Mouse (Mus musculus) lung, adult 10 weeks (tissue): ENCODE measurements around the gene Gm13695. TPM values are rescaled to one million over a fixed set of nuclear protein-coding genes. Genes with fewer than 3 reads are reported as not detected.

ENCODE experiments used
- polyA plus RNA-seq: library from polyadenylated mRNA; stranded (reverse); fragments of 350-450 nt; fragmentation: Illumina TruSeq; extraction: RNeasy Lipid Tissue Mini Kit (QIAGEN cat#74804); gene quantifications from one replicate; pipeline ENCODE4 v1.2.3, GENCODE M21; 2014; ENCODE audit warnings: low read depth, low replicate concordance; ENCODE audit not compliant: insufficient read depth

The Gm13695 gene
- polyA plus RNA-seq = not detected

GRCm38 (mm10) chr2:83967013-83967412 is at the start of gene Gm13695:
Gene Gm13695, plus strand, starts transcription at chr2:83967313.

DNA sequence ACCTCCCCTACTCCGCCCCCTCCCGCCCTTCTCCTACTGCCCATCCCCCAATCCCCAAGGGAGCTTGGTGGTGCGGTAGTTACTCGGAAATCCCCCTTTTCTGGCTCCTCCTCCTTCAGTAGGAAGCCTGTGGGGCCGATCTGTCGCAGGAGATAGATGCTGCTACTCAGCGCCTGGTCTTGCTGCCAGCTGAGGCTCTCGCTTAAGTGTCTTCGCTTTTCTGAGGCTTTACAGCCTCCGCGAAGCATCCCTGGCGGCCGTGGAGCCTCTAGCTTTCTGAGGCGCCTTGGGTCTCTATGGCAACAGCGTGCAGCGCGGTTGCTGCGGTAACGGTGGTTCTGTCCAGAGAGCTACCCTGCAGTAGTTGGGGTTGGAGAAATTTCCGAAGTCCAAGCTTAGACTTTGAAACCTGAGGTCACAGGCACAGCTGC is 26.2 kb upstream of the Gm13695 start, which contains the start of gene Zswim2:
Gene Zswim2 (minus strand): TSS at position 298 of the 431 bp plus-strand sequence.

DNA sequence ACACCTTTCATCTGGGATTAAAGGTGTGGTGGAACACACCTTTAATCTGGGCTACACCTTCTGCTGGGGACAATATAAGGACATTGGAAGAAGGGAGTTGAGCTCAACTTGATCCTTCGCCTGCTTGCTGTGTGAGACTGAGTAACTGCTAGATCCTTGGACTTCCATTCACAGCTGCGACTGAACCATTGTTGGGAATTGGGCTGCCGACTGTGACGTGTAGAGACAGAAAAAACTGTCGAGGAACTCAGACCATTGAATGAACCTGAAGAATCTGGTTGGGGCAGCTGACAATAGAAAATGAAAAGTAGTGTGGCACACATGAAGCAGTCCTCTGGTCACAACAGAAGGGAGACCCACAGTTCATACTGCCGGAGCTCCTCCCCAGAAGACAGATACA is 11.7 kb upstream of the Gm13695 start, which contains the start of gene Gm13698:
Gene Gm13698 (plus strand): TSS at position 301 of the 400 bp plus-strand sequence.

GRCm38 (mm10) chr2:83961203-83961602 is 5.9 kb upstream of the Gm13695 start, which contains the start of gene Gm13693:
Gene Gm13693, plus strand, starts transcription at chr2:83961503.

DNA sequence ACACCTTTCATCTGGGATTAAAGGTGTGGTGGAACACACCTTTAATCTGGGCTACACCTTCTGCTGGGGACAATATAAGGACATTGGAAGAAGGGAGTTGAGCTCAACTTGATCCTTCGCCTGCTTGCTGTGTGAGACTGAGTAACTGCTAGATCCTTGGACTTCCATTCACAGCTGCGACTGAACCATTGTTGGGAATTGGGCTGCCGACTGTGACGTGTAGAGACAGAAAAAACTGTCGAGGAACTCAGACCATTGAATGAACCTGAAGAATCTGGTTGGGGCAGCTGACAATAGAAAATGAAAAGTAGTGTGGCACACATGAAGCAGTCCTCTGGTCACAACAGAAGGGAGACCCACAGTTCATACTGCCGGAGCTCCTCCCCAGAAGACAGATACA is 5.7 kb downstream of the Gm13695 start, which contains the start of gene Gm13696:
Gene Gm13696 (plus strand): TSS at position 301 of the 400 bp plus-strand sequence.

DNA sequence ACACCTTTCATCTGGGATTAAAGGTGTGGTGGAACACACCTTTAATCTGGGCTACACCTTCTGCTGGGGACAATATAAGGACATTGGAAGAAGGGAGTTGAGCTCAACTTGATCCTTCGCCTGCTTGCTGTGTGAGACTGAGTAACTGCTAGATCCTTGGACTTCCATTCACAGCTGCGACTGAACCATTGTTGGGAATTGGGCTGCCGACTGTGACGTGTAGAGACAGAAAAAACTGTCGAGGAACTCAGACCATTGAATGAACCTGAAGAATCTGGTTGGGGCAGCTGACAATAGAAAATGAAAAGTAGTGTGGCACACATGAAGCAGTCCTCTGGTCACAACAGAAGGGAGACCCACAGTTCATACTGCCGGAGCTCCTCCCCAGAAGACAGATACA is 11.5 kb downstream of the Gm13695 start, which contains the start of gene Gm13694:
Gene Gm13694 (plus strand): TSS at position 301 of the 400 bp plus-strand sequence.

DNA sequence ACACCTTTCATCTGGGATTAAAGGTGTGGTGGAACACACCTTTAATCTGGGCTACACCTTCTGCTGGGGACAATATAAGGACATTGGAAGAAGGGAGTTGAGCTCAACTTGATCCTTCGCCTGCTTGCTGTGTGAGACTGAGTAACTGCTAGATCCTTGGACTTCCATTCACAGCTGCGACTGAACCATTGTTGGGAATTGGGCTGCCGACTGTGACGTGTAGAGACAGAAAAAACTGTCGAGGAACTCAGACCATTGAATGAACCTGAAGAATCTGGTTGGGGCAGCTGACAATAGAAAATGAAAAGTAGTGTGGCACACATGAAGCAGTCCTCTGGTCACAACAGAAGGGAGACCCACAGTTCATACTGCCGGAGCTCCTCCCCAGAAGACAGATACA is 17.3 kb downstream of the Gm13695 start, which contains the start of gene Gm13697:
Gene Gm13697 (plus strand): TSS at position 301 of the 400 bp plus-strand sequence.

DNA sequence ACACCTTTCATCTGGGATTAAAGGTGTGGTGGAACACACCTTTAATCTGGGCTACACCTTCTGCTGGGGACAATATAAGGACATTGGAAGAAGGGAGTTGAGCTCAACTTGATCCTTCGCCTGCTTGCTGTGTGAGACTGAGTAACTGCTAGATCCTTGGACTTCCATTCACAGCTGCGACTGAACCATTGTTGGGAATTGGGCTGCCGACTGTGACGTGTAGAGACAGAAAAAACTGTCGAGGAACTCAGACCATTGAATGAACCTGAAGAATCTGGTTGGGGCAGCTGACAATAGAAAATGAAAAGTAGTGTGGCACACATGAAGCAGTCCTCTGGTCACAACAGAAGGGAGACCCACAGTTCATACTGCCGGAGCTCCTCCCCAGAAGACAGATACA is 23.1 kb downstream of the Gm13695 start, which contains the start of gene Gm13691:
Gene Gm13691 (plus strand): TSS at position 301 of the 400 bp plus-strand sequence.

Other genes with a start within 250 kb of the Gm13695 start
- gene Itgav, start 242.9 kb upstream of the Gm13695 start, polyA plus RNA-seq = 25.2 TPM
- gene Fam171b, start 154.7 kb upstream of the Gm13695 start, polyA plus RNA-seq = 0.46 TPM
- gene Zswim2, start 26.1 kb upstream of the Gm13695 start, polyA plus RNA-seq = not detected
- not detected for gene Gm13698, start 11.6 kb upstream of the Gm13695 start, polyA plus RNA-seq
- gene Gm13693, start 5.8 kb upstream of the Gm13695 start, polyA plus RNA-seq = not detected
- gene Gm13696, start 5.8 kb downstream of the Gm13695 start, polyA plus RNA-seq = not detected
- not detected for gene Gm13694, start 11.6 kb downstream of the Gm13695 start, polyA plus RNA-seq
- not detected for gene Gm13697, start 17.4 kb downstream of the Gm13695 start, polyA plus RNA-seq
- not detected for gene Gm13691, start 23.2 kb downstream of the Gm13695 start, polyA plus RNA-seq